Mouse (Mus musculus) spleen, adult 18-20 months (tissue): ENCODE measurements around the gene Steap3.
"Not testable (repeated sequence)": the region's sequence is repeated elsewhere in the genome, so short reads cannot be mapped to it uniquely, and the experiment has no call there.

Experiments used
- DNase-seq, 2 experiments: peaks; one replicate each; pipeline ENCODE4 v3.0.0; 2022; ENCODE audit warnings: mixed read lengths in 2 of 2

Gene Steap3

DNA sequence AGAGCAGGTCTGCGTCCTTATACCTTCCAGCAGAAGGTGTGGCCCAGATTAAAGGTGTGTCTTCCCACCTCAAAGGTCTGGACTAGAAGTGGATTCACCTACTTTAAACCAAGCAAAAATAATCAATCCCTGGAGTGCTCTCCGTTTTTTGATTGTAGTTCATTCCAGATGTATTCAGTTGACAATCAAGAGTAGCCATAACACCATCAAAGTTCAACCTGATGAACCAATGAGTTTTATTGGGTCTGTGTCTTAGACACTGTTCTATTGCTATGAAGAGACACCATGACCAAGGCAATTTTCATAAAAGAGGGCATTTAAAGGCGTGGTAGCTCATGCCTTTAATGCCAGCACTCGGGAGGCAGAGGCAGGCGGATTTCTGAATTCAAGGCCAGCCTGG is at the start of gene Steap3:
Gene Steap3, minus strand, starts transcription at position 101 of the 400 bp plus-strand sequence.
- no peak for DNase-seq

DNA sequence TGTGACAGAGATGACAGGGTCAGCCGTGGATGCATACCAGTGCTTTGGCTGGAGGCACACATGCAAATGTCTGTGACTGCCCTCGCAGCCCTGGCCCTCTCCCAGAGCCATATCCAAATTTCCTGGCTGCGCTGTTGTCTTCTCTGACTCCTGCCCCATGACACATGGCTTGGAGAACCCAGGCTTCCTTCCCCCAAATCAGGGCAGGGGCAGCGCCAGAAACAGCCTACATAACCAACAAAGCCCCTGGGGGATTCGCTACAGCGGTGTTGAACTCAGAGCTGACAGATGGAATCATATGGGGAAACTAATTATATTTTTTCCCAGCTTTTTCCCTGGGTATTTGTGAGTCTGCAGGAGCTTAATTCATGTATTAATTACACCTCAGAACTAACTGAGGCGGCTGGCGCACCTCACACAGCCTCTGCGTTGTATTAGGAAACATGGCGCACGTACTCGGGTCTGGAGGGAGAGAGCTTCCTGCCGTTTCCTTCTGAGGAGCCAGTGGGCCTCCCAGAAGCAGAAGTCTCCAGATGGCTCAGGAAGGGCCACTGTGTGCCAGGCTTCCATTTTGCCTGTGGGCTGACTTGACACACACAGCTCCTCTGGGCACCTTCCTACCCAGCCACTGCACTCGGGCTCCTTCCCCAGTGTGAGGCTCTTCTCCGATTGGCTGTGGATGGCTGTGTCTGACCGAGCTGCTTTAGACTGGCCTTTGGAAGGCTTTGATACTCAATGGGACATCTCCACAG is 48.9 kb upstream of the Steap3 start:
- DNase-seq, result no peak

DNA sequence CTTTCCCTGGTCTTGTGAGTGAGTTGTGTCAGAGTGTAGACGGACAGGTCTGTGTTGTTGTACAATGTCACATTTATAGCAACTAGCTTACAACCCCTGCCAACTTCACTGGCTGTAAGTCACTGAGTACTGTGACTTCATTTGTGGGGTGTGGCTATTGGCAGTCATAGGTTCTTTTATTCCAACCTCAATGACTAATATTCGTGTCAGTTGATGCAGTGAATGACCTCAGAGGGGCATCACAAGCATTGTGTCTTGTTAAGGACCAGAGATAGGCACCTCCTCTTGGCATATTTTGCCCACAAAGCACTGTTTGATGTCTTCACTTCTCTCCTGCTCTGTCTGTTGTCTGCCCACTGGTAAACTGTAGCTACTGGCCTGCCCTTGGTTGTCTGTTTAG is 33.3 kb upstream of the Steap3 start:
- no peak for DNase-seq

GRCm38 (mm10) chr1:120296936-120297335 is 24.4 kb upstream of the Steap3 start:
- DNase-seq, result no peak

DNA sequence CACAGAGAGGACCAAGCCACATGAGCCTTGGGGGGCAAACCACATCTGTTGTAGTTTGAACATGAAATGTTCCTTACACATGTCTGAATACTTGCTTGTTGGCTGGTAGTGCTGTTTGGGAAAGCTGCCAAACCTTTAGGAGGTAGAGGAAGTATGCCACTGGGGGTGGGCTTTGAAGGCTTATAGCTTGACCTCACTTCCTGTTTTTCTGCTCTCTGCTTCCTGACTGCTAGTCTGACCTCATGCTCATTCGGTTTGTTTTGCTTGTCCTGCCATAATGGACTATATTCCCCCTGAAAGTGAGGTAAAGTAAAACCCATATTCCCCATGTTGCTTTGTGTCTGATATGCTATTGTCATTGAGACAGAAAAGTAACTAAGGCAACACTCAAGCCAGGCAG is 21.3 kb upstream of the Steap3 start:
- no peak for DNase-seq

- no peak for DNase-seq
These were observed 19.2 kb upstream of the Steap3 start for GRCm38 (mm10) chr1:120291709-120292108.

- DNase-seq, result no peak
These were observed 17.3 kb upstream of the Steap3 start for GRCm38 (mm10) chr1:120289843-120290242.

GRCm38 (mm10) chr1:120287679-120288078 is 15.2 kb upstream of the Steap3 start:
- no peak for DNase-seq

DNA sequence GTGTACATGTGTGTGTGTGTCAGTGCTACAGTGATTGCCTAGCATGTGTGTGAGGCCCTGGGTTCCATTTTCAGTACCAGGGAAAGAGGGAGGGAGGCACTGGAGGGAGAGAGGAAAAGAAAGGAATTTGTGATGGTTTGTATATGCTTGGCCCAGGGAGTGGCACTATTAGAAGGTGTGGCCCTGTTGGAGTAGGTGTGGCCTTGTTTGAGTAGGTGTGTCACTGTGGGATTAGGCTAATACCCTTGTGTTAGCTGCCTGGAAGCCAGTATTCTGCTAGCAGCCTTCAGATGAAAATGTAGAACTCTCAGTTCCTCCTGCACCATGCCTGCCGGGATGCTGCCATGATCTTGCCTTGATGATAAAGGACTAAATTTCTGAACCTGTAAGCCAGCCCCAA is 3.6 kb upstream of the Steap3 start:
- DNase-seq, result not testable (repeated sequence)

- no peak for DNase-seq
These were observed 2.7 kb upstream of the Steap3 start for GRCm38 (mm10) chr1:120275224-120275623.

DNA sequence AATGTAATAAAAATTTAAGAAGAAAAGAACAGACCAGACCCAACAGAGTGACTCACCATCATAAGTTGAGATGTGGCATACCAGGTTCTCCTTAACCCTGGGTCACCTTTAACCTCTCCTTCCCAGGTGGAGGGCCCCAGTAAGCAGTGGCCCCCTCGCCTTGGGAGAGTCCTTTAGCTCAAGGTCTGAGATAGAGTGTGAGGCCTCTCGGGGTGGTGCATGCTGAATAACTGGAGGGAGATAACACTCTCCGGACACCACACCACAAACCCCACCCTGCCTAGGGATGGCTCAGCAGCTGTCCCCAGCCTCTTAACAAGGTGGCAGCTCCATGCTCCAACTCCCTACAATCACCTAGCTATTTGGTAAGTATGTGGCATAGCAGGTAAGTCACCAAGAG is 1.6 kb downstream of the Steap3 start:
- DNase-seq, result no peak

GRCm38 (mm10) chr1:120270115-120270514 is 2.4 kb downstream of the Steap3 start:
- DNase-seq, result no peak

GRCm38 (mm10) chr1:120267631-120268030 is 4.9 kb downstream of the Steap3 start:
- DNase-seq, result no peak

- no peak for DNase-seq
These were observed 6.0 kb downstream of the Steap3 start for GRCm38 (mm10) chr1:120266460-120266859.

GRCm38 (mm10) chr1:120264861-120265686 is 7.4 kb downstream of the Steap3 start:
- peak; percentile 75 to 79 for DNase-seq

DNA sequence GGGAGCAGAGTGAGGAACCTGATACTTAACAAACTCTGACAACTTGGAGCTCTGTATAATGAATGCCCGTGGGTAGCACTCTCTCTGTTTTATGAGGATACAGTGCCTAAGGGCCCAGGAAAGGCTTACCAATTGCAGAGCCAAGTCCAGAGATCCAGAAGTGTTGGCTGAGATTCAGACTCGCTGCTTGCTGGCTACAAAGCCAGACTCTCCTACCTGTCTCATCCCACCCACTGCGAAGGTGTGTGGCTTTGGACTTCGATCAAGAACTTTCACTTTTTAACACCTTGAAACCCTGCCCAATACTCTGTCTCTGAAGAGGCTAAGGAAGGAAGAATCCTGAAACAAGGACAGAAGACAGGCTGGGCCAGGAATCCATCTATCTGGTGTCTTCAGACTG is 9.3 kb downstream of the Steap3 start:
- DNase-seq, result no peak

GRCm38 (mm10) chr1:120261166-120261565 is 11.3 kb downstream of the Steap3 start:
- DNase-seq, result no peak

DNA sequence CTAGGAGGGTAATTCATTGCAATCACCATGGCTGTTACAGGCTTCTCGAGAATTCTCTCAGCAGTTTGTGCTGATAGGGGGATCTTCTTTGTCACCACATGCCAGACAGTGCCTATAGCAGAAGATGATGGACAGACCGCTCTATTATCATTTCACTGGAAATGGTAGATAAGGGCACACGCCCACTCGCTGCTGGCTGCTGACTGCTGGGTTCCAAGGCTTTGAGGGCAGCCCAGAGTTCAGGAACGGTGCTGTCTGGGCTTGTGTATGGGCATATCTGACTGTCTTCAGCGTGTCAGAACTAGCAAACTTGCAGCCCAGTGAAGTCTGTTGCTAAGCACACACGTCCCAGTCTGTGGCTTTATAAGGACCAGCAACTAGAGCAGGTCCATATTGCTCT is 13.3 kb downstream of the Steap3 start:
- DNase-seq, result no peak

DNA sequence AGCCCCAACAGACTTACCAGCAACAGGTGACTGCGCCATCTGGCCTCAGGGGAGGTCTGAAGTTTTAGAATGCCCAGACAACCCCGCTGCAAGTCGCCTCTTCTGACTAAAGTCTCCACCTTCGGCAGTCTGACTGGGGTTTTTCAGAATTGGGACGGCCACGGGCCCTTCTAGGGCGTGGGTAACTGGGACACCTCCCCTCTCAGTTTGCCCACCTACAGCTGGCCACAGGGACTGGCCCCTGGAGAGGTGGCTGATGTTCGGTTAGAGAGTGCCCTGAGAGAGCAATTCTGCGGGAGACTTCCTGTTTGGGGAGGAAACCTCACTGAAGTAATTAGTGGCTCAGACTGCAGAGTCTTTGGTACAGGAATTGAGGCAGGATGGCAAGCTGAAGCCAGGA is 13.8 kb downstream of the Steap3 start:
- peak in 1 of 2 experiments; percentile 22 for DNase-seq

- no peak for DNase-seq
These were observed 14.3 kb downstream of the Steap3 start for GRCm38 (mm10) chr1:120258245-120258644.

GRCm38 (mm10) chr1:120253751-120254150 is 18.8 kb downstream of the Steap3 start:
- no peak for DNase-seq

DNA sequence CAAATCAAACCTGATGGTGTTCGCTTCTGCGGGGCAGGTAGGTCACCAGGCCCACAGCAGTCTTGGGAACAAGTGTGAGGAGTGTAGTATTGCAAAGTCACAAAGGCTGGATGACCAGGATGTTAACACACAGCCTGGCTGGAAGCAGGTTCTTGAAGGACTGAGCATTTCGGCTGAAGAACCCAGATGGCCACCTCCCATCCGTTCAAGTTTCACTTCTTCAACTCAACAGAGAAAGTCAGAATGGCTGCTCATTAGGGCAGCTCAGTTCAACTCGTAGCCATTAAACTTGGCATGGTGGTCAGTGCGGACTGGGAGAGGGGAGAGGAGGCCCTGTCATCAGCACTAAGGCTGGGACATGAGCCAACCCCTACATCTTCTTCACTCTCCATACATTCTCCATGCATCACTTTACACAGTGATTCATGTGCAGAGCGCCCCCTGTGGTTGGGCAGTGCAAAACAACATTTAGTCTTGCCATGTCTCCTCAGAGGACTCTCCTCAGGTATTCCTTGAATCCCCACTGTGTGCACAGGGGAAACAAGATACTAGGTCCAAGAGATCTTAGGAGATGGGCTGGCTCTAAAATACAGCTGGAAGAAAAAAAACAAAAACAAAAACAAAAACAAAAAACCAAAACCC is 19.9 kb downstream of the Steap3 start:
- DNase-seq, result no peak

DNA sequence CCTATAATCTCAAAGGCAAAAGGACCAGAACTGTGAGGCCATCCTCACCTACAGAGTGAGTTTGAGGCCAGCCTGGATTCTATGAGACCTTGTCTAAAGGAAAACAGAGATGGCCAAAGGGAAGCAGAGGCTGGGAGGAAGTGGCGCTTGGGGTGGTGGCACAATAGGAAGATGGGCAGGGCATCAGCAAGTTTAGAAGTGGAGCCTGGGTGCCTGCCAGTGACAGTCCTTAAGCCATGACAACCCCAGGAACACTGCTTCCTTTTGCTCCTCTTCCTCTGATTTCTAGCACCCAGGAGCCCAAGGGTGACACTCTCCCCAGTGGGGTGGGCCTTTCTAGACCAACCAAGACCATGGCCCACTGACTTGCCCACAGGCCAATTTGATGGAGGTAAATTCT is 21.3 kb downstream of the Steap3 start:
- no peak for DNase-seq

DNA sequence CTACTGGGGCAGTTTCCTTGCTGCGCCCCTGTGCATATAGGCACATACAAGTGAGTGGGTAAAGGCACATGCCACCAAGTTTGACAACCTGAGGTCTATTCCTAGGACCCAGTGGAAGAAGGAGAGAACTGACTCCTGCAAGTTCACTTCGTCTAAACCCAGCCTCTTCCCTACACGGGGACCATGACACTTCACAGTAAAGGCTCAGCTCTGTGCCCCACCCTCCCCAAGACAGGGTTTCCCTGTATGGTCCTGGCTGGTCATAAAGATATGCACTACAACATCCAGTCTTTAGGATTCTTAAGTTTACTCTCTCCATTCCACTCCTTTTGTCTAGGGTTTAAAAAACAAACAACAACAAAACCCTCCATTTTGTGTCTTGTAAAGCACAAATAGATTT is 21.9 kb downstream of the Steap3 start:
- DNase-seq, result no peak
